Mouse (Mus musculus) Patski (cell line): ENCODE results near the gene Szt2. TPM values are rescaled to one million over a fixed set of nuclear protein-coding genes. Genes with fewer than 3 reads are reported as not detected.

Experiments used
- ATAC-seq: fragments of 100-300 bp; one replicate; pipeline ENCODE4 v1.8.0; 2021
- CTCF ChIA-PET: fragments of 350-600 bp; sonication (Branson Sonifier 250); formaldehyde crosslinking; loops from one replicate; lab custom pipeline; 2022; ENCODE audit warnings: inconsistent platforms; lab: Charles Lee
- POLR2A ChIA-PET: fragments of 350-600 bp; sonication (Branson Sonifier 250); formaldehyde crosslinking; loops from one replicate; lab custom pipeline; 2022; ENCODE audit warnings: antibody characterized with exemption, inconsistent platforms; lab: Charles Lee
- DNase-seq: peaks from one replicate; pipeline ENCODE4 v3.0.0-alpha.2; 2011; ENCODE audit warnings: low read depth, low spot score
- H3K27me3 ChIP-seq: fragments of 371-371 bp; one replicate; pipeline ENCODE4 v1.5.1; 2021
- CTCF ChIP-seq: fragments of 100-300 bp; IDR thresholded peaks from one replicate; pipeline ENCODE4 v1.5.1; 2021
- in situ Hi-C: fragments of 300-500 bp; cut with MboI; formaldehyde crosslinking; loops from 3 replicates; pipeline ENCODE4 v1.11.1; 2018; ENCODE audit warnings: low pct_unique_long_range_greater_than_20kb, mixed read lengths
- polyA plus RNA-seq: library from polyadenylated mRNA; unstranded; gene quantifications from one replicate; pipeline ENCODE4 v1.2.3, GENCODE M21; 2021

The Szt2 gene
- polyA plus RNA-seq, 1 experiment from 2014 or later = 14.7 TPM

DNA sequence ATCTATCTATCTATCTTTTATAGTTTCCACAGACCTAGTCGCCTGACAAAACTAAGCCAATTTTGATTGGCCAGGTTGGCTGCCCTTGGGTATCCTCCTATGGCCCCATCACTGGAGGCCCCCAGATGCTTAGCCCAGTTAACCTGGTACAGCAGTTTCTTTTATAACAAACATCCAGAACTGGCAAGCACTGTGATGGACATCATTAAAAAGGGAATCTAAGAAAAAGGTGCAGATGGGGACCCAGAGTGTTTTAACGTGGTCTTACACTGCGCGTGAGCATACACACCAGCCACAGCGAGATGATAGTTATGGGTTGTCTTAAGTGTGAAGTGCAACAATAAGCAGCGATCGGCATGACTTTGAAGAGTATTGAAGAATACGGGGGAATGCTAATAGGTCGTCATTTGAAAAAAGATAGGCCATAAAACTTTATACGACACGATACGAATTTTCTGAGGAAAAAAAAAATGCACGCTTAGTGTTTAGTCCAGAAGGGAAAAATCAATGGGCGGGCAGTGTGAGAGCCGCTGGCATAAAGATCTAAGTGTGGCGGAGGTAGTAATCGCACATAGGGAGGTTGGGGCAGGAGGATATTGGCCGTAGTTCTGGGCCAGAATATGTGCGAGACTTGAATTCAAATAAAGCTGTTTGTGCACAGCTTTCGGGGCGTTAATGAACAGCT, 49.7 kb downstream of the Szt2 start:
- no peak for TF ChIP-seq CTCF
- H3K27me3 ChIP-seq = no peaks in the 10 kb centered on the region
- CTCF ChIA-PET = no interaction called here
- no peak for DNase-seq
- ATAC-seq = no peak
- POLR2A ChIA-PET = interaction anchor here (1.8 kb wide), 1 partner anchor 13 kb away, joined by 5 read pairs; no protein-coding TSS in a partner anchor
- in situ Hi-C loops = no loop called here

DNA sequence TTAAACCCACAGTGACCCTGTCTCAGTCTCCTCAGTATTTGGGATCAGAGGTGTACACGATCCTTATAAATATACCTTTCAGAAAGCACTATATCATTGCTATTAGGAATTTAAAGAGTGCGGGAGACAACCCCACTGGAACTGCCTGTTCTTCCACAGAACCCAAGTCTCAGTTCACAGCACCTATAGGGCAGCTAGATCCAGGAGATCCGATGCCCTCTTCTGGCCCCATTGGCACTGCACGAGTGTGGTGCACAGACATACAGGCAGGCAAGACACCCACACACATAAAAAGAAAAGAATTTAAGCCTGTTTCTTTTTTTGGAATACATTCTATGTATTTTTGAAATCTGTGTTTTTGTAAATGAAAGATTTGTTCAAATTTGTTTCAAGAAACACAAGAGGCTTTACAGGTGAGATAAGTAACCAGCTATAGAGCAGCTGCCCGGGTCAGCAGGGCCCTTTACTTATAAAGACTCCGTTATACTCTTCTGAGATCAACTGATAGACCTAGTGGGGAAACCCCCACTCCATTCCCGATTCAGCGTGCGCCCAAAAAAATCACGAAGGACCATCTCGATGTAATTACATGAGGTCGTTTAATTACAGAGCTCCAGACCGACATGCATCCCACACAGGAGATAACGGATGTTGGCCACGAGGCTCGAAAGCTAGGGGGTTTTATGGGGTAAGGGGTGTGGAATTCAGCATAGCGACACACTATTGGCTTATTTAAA, 50.7 kb downstream of the Szt2 start:
- POLR2A ChIA-PET = no interaction called here
- in situ Hi-C loops = no loop called here
- TF ChIP-seq CTCF = no peak
- H3K27me3 ChIP-seq = no peaks in the 10 kb centered on the region
- ATAC-seq (no peak), DNase-seq (no peak)
- CTCF ChIA-PET = no interaction called here

DNA sequence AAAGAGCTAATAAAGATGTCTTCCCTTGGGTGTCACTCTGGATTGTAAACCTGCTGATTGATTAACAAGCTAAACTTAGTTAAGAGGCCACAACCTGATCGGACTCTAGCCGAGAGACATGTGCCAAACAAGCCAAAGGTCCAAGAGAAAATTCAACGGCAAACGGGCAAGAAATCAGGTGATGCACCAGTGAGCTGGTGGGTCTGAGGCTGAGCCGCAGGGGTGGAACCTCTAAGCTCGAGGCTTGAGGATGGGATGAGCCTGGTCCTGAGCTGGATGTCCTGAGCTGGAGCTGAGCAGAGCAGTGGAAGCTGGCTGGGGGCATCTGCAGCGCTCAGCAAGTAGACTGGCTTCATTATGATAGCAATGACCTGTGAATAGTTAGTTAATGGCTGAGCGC, 51.6 kb downstream of the Szt2 start:
- TF ChIP-seq CTCF = no peak
- H3K27me3 ChIP-seq = no peaks in the 10 kb centered on the region
- DNase-seq (no peak), ATAC-seq (no peak)
- POLR2A ChIA-PET = no interaction called here
- CTCF ChIA-PET = interaction anchor here (0.7 kb wide), 1 partner anchor 329 kb away, joined by 3 read pairs; no protein-coding TSS in a partner anchor
- in situ Hi-C loops = no loop called here

DNA sequence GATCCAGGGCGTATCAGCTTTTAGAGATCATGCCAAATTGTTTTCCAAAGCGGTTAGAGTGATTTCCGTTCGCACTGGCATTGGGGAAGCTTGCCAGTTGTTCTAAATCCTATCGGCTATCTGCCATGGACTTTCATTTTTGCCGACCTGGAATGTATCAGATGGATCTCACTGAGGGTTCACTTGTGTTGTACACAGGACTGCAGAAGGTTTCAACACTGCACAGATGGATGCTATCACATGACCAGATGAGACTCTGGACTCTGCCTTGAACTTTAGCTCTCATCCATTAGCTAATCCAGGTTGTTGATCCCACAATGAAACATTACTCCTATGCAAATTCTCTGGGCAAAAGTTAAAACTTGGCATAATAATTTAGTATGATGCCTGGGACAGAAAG, 52.3 kb downstream of the Szt2 start:
- no peaks in the 10 kb centered on the region for H3K27me3 ChIP-seq
- TF ChIP-seq CTCF = no peak
- no peak for DNase-seq
- ChIA-PET CTCF (no interaction called here), POLR2A (no interaction called here)
- no peak for ATAC-seq
- in situ Hi-C loops = no loop called here

DNA sequence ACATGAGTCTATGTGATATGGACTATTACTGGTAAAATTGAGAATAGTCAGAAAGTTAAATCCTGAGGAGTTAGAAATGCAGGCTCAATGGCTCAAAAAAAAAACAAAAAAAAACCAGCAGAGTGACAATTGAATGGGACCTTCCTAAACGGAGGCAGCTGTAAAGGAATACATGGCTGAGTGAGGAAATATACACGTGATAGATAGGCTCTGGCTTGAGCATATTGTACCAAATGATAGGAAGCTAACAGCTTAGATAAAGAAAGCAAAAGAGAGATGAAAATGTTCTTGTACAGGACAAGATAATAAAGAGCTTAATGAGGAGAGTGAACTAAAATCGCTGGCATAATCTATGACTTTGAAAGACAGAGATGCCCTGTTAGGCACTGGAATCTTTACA, 54.8 kb downstream of the Szt2 start:
- in situ Hi-C loops = no loop called here
- ChIA-PET POLR2A (no interaction called here), CTCF (no interaction called here)
- ATAC-seq = no peak
- TF ChIP-seq CTCF = no peak
- H3K27me3 ChIP-seq = no peaks in the 10 kb centered on the region
- no peak for DNase-seq

DNA sequence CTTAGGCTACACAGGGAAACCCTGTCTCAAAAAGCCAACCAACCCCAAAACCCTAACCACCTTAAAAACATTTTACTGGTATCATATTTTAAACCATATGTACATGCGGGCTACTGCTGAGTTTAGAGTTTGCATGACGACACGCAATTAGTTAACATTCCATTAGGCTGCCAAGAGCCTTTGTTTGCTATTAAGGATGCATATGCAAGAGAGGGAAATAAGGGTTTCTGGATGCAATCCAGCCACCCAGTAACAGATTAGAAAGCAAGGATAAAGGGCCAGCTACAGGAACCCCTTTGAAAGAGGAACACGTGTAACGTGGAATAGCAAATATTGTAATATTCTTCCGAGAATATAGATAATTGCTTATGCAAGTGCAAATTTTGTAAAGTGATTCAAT, 55.4 kb downstream of the Szt2 start:
- TF ChIP-seq CTCF = no peak
- no peak for DNase-seq
- POLR2A ChIA-PET = no interaction called here
- ATAC-seq = no peak
- CTCF ChIA-PET = no interaction called here
- H3K27me3 ChIP-seq = no peaks in the 10 kb centered on the region
- in situ Hi-C loops = no loop called here

DNA sequence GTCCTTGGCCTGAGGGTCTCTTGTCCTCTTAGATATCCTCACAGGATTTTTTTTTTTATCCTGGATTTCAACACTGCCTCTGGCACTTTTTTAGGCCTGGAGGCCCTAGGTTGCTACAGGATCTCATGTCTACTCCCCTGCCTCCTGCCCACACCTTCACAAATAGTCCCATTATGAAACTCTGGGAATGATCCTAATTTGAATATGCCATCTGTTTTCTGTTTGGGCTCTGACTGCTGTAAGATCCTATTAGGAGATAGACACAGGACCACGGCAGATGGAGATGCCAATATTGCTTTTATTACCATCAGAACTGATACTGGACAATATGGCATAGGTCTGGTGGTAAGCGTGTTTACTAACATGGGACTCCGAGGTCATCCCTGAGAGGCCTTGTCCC, 57.2 kb downstream of the Szt2 start:
- ChIA-PET POLR2A (no interaction called here), CTCF (no interaction called here)
- DNase-seq (no peak), ATAC-seq (no peak)
- no peaks in the 10 kb centered on the region for H3K27me3 ChIP-seq
- TF ChIP-seq CTCF = no peak
- in situ Hi-C loops = no loop called here

DNA sequence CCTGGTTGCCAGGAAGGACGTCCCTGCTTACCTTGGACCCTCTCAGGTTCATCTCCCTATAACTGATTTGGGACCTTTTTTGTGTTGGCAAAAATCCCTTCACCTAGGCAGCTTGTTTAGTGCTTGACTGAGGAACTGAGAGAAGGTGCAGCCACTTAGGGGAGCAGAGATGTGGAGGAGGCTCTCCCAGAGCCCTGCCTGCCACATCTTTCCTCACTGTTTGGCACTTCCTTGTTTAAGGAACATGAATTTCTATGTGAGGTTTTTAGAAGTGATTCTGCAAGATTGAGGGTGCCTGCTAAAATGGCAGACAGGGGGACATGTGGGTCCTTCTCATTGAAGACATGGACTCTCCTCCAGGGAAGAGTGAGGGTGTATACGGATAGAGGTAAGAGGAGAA, 58.2 kb downstream of the Szt2 start:
- DNase-seq (no peak), ATAC-seq (no peak)
- no peak for TF ChIP-seq CTCF
- H3K27me3 ChIP-seq = no peaks in the 10 kb centered on the region
- in situ Hi-C loops = no loop called here
- ChIA-PET POLR2A (no interaction called here), CTCF (no interaction called here)

DNA sequence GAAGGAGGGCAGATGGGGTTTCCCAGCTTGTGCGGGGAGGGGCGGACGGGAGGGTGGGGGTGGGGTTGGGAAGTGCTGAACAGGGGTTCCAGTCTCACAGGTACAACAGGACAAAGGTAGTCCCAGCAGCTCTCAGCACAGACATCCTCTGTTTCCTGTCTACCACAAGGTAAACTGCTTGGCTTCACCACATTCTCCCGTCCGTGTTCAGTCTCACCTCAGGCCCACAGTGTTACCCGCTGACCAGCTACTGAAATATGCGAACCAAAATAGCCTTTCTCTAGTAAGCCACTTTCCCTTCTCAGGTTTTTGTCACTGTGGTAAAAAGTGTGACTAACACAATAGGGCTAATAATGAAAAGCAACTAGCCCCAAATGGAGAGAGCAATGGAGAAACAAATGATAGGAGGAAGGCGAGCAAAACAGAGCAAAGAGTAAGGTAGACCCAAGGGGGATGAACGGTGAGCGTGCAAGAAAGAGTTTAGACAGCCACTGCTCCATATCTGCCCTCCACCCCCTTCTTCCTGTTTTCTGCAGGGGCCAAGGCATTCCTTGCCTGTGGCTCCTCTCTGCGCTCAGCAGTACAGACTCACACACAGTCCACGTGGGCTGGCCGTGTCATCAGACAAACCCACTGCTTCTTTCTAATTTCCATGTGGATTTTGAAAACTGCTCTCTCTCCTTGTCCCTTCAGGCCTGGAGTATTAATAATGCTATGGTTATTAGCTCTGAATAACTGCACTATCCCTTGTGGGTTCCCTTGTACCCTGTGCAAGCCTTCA, 61.4 kb downstream of the Szt2 start:
- ChIA-PET CTCF (no interaction called here), POLR2A (interaction anchor here (0.8 kb wide), 1 partner anchor 240 kb away, joined by 3 read pairs; no protein-coding TSS in a partner anchor)
- peaks cover 3% of the 10 kb centered on the region for H3K27me3 ChIP-seq
- no peak for TF ChIP-seq CTCF
- ATAC-seq (no peak), DNase-seq (no peak)
- in situ Hi-C loops = no loop called here

DNA sequence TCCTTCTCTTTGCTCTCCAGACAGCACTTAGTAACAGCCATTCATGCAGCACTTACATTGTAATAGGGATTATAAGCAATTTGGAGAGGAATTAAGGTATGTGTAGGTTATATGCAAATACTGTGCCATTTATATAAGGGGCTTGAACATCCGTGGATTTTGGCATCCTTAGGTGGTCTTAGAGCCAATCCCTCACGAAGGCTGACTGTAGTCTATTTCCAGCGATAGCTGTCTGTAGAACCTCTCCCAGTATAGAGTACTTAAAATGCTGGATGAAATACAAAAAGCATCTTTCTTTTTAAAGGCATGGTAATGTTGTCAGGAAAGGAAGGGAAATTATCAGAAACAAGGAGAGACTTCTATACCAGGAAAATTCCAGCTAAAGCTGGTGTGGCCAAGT, 67.6 kb downstream of the Szt2 start:
- peaks cover 3% of the 10 kb centered on the region for H3K27me3 ChIP-seq
- ChIA-PET POLR2A (no interaction called here), CTCF (no interaction called here)
- TF ChIP-seq CTCF = no peak
- no peak for DNase-seq
- no peak for ATAC-seq
- in situ Hi-C loops = no loop called here

DNA sequence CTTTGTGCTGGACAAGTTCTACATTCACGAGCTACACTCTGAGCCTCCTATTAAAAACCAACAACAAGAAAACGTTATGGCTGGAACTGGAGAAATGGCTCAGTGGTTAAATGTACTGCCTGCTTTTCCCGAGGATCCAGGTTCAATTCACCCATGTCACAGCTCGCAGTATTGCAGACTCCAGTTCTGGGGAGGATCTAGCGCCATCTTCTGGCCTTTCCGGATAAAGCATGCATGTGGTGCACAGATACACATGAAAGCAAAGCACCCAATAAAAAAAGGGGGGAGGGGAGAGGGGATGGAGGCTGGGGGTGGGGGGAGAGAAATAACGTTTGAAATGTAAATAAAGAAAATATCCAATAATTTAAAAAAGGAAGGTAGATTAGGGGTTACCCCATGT, 72.4 kb downstream of the Szt2 start:
- in situ Hi-C loops = no loop called here
- DNase-seq (peak; percentile 15), ATAC-seq (no peak)
- TF ChIP-seq CTCF = peak; percentile 76
- CTCF ChIA-PET = interaction anchor here (0.6 to 1.7 kb wide), 6 partner anchors 12 to 158 kb away, joined by 3 to 4 read pairs (median 3); partner anchors contain the start of gene Kdm4a
- no peaks in the 10 kb centered on the region for H3K27me3 ChIP-seq
- POLR2A ChIA-PET = no interaction called here
